Mouse (Mus musculus) kidney, postnatal 10 days (tissue): ENCODE measurements around the gene Meltf.
"Not testable (repeated sequence)": the region's sequence is repeated elsewhere in the genome, so short reads cannot be mapped to it uniquely, and the experiment has no call there.

ENCODE experiments used
- DNase-seq: peaks from one replicate; pipeline ENCODE4 v3.0.0; 2021; ENCODE audit warnings: mixed read lengths

Meltf gene

GRCm38 (mm10) chr16:31935091-31935979 is 56.7 kb downstream of the Meltf start:
- peak; percentile 26 for DNase-seq

- DNase-seq, result no peak
Measured at GRCm38 (mm10) chr16:31936568-31936967, 58.0 kb downstream of the Meltf start.

- no peak for DNase-seq
Measured at GRCm38 (mm10) chr16:31938856-31939255, 60.2 kb downstream of the Meltf start.

GRCm38 (mm10) chr16:31940586-31940985 is 62.0 kb downstream of the Meltf start:
- no peak for DNase-seq

GRCm38 (mm10) chr16:31943980-31944379 is 65.4 kb downstream of the Meltf start:
- peak; percentile 88 for DNase-seq

- no peak for DNase-seq
Measured at GRCm38 (mm10) chr16:31944698-31945255, 66.2 kb downstream of the Meltf start.

GRCm38 (mm10) chr16:31945372-31945771 is 66.8 kb downstream of the Meltf start:
- no peak for DNase-seq

- DNase-seq, result not testable (repeated sequence)
Measured at GRCm38 (mm10) chr16:31945986-31946385, 67.4 kb downstream of the Meltf start.

GRCm38 (mm10) chr16:31947333-31947732 is 68.7 kb downstream of the Meltf start:
- DNase-seq, result no peak

- DNase-seq, result no peak
Measured at GRCm38 (mm10) chr16:31947901-31948316, 69.3 kb downstream of the Meltf start.

- DNase-seq, result peak; percentile 99
Measured at GRCm38 (mm10) chr16:31948345-31948774, 69.8 kb downstream of the Meltf start, which contains the start of the genes 0610012G03Rik and Ncbp2. Gene 0610012G03Rik, minus strand, starts transcription at chr16:31948494. Gene Ncbp2, plus strand, starts transcription at chr16:31948513.
